Mouse (Mus musculus): ENCODE data around the gene Cd151. TPM values are rescaled to one million over a fixed set of nuclear protein-coding genes. Genes with fewer than 3 reads are reported as not detected.

Gene Cd151
- total and polyA plus RNA-seq, 2 experiments from 2014 or later, result 16.1 to 79.4 TPM

DNA sequence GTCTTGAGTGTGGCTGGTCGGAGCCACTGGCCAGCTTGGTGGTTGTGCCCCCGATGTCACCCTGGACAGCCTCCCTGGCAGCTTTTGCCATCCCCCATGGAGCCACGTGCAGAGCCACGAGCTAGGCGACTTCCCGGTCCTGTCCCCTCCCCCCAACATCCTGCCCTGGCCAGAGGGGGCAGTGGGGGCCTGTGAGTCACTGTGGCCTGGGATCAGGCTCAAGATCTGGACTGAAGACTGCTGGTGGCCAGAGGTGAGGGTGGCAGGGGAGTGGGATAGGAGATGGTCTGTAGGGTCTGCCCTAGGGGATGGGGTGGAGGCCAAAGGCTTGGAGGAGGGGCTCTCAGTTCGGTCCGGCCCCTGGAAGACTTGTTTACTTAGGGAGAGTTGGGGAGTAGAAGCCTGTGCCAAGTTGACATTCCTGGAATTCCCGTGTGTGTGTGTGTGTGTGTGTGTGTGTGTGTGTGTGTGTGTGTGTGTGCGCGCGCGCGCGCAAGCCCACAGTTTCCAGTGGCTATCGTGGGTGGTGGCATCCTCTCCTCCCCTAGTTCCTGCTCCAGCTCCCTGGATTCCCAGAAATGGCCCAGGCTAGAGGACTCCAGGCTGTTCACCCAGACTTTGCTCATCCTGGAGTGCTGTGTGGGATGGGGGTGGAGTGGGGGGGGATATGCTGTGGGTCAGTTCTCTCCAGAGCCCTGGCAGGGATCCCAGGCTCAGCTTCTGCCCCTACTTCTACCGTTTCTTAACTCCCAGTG, 9.2 kb downstream of the Cd151 start:
- WGBS, result 6% methylated on average over 17 of the region's 17 CpGs
- H3K4me3 ChIP-seq (ENCODE audit: low read length), result 0 out of 2 replicates have a peak overlapping the region, but pooled peaks have one; percentile 7
- H3K36me3 ChIP-seq (ENCODE audit: insufficient read depth, low read length), result peaks cover 9% of the 10 kb centered on the region
- H3K9ac ChIP-seq (replicated peaks; ENCODE audit: low read length), result no peak overlapping the region; the same call in none of the 2 replicates
- peak overlapping the region; percentile 77 for H3K4me2 ChIP-seq (ENCODE audit: low read depth, low read length)
- H3K27ac ChIP-seq, result peak overlapping the region; percentile 80
- peaks cover 18% of the 10 kb centered on the region for H3K4me1 ChIP-seq (ENCODE audit: insufficient read depth, low read length)
- ATAC-seq (peak; percentile 8; the same call in 1 of the 2 replicates), DNase-seq (ENCODE audit: low spot score) (peak; percentile 50)
- no peaks in the 10 kb centered on the region for H3K9me3 ChIP-seq (ENCODE audit: low read length)
- H3K27me3 ChIP-seq (ENCODE audit: insufficient read depth, low read length), result no peaks in the 10 kb centered on the region
- TF ChIP-seq CTCF (IDR thresholded peaks at IDR 0.05; ENCODE audit: low read depth), result peak; percentile 41; the same call in 1 of the 2 replicates

DNA sequence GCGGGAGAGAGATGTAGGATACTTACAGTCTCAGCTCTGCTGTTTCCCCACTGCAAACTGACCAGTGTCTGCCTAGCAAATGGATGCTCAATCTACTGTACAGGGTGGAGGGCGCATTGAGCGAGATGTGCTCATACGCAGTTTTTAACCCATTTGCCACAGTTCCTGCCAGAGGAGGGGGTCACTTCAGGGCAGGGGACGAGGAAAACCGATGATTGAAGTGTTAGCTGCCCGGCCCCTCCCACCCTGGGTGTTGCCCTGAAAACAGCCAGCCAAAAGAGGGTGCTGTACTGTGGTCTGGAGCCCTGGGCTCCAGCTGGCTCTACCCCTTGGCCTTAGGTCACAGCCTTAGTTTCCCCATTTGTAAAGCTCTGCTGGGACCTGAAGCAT, 9.8 kb downstream of the Cd151 start:
- Histone ChIP-seq H3K27ac (peak overlapping the region; percentile 80; the same call in 1 of the 2 replicates), H3K9ac (replicated peaks; ENCODE audit: low read length) (no peak overlapping the region; the same call in 1 of the 2 replicates), H3K4me3 (ENCODE audit: low read length) (0 out of 2 replicates have a peak overlapping the region, but pooled peaks have one; percentile 7), H3K9me3 (ENCODE audit: low read length) (no peaks in the 10 kb centered on the region), H3K27me3 (ENCODE audit: insufficient read depth, low read length) (no peaks in the 10 kb centered on the region), H3K36me3 (ENCODE audit: insufficient read depth, low read length) (peaks cover 8% of the 10 kb centered on the region), H3K4me2 (ENCODE audit: low read depth, low read length) (peak overlapping the region; percentile 77), H3K4me1 (ENCODE audit: insufficient read depth, low read length) (peaks cover 18% of the 10 kb centered on the region)
- no peak for ATAC-seq
- no peak for DNase-seq (ENCODE audit: low spot score)
- TF ChIP-seq CTCF (IDR thresholded peaks at IDR 0.05; ENCODE audit: low read depth), result no peak; the same call in 1 of the 2 replicates
- 20% methylated on average over 7 of the region's 7 CpGs for WGBS

DNA sequence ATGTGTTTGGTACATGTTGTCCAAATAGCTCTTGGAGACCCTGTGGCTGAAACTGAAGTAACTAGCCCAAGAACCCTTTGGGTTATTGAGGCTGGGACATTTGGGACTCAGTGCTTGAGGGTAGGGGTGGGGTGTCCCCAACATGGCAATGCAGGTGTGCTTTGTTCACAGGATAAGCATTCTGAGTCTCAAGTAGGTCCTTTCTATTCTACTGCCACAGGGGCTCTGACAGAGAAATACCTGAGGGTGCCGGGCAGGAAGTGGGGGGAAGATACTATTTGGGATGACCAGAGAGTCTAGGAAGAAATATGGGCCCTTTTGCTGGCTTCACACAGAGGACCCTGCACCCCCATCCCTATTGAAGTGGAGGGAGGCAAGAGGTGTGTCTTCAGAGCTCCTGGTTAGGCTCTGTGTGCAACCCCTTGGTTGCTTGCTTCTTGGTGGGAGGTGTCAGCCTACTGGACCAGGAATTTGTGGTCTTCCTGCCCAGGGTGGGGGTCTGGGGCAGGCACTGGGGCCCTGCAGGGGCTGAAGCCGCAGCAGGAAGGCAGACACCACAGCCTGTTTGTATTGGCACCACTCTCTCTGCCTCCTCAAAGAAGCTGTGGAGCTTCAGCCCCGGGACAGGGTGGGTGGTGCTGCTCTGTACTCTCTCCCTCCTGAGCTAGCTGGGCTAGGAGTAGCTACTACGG, 10.5 kb downstream of the Cd151 start:
- Histone ChIP-seq H3K27ac (peak overlapping the region; percentile 80; the same call in 1 of the 2 replicates), H3K4me2 (ENCODE audit: low read depth, low read length) (no peak overlapping the region), H3K27me3 (ENCODE audit: insufficient read depth, low read length) (no peaks in the 10 kb centered on the region), H3K36me3 (ENCODE audit: insufficient read depth, low read length) (peaks cover under 1% of the 10 kb centered on the region), H3K4me1 (ENCODE audit: insufficient read depth, low read length) (peaks cover 18% of the 10 kb centered on the region), H3K9ac (replicated peaks; ENCODE audit: low read length) (no peak overlapping the region), H3K9me3 (ENCODE audit: low read length) (no peaks in the 10 kb centered on the region), H3K4me3 (ENCODE audit: low read length) (no peak overlapping the region)
- no peak for ATAC-seq
- WGBS, result 76% methylated on average over 4 of the region's 4 CpGs
- TF ChIP-seq CTCF (IDR thresholded peaks at IDR 0.05; ENCODE audit: low read depth), result no peak
- DNase-seq (ENCODE audit: low spot score), result no peak

DNA sequence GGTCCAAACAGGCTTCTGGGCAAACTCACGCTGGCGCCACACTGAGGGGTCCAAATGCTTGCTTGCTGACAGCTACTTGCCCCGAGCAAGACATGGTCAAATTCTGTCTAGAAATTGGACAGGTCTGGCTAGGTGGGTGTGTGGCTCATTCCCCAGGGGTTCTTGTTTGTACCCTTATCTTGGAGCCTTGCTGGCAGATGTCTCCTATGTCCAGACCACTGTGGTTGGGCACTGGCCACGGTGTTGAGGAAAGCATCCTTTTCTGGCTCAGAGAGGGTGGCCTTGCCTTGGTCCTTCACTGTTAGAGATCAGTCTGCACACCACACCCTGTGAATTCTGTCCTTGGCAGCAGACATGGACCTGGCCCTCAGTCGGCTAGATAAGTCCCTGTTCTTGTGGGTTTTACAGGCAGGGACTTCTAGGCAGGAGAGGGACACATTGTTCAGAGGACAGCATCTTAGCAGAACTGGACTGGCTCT, 11.1 kb downstream of the Cd151 start:
- 73% methylated on average over 5 of the region's 5 CpGs for WGBS
- H3K4me1 ChIP-seq (ENCODE audit: insufficient read depth, low read length), result peaks cover 18% of the 10 kb centered on the region

DNA sequence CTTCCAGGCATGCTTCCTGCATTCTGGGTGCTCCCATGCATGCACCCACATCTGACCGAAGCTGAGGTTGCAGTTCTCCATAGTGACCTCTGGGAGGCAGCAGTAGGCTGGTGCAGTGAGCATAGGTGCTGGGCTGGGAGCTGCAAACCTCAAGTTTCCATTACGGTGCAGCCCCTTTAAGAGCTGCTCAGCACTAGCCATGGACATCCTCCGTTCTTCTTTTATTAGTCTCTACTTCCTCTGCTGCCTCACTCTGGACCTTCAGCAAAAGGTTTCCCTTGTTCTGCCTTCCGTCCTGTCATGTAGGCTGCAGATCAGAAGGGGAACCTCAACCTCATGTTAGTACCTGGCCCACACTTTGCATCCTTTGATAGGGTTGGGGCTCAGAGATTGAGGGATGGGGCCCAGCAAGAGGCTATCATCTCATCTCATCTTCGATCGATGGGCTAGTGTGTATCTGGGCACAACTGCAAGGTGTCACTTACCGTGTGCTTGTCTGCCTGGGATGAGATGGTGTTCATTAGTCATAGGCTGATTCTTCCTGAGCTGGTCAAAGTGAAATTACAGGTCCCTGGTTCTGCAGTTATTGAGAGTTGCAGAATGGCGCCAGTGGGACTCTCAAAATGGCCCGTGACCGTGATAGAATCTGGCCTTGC, 13.8 kb downstream of the Cd151 start:
- H3K9ac ChIP-seq (replicated peaks; ENCODE audit: low read length), result peak overlapping the region; percentile 17; the same call in 1 of the 2 replicates
- peak overlapping the region; percentile 93 for H3K4me2 ChIP-seq (ENCODE audit: low read depth, low read length)
- H3K9me3 ChIP-seq (ENCODE audit: low read length), result no peaks in the 10 kb centered on the region
- no peaks in the 10 kb centered on the region for H3K36me3 ChIP-seq (ENCODE audit: insufficient read depth, low read length)
- peaks cover 14% of the 10 kb centered on the region for H3K4me1 ChIP-seq (ENCODE audit: insufficient read depth, low read length)
- WGBS, result 9% methylated on average over 10 of the region's 10 CpGs
- H3K27me3 ChIP-seq (ENCODE audit: insufficient read depth, low read length), result no peaks in the 10 kb centered on the region
- peak overlapping the region; percentile 81 for H3K27ac ChIP-seq
- peak overlapping the region; percentile 70 for H3K4me3 ChIP-seq (ENCODE audit: low read length)
- peak; percentile 96 for TF ChIP-seq CTCF (IDR thresholded peaks at IDR 0.05; ENCODE audit: low read depth)
- peak; percentile 90 for DNase-seq (ENCODE audit: low spot score)
- peak; percentile 60 for ATAC-seq

More for the DNA sequence above, 11.1 kb downstream of the Cd151 start:
- no peaks in the 10 kb centered on the region for H3K27me3 ChIP-seq (ENCODE audit: insufficient read depth, low read length)
- no peaks in the 10 kb centered on the region for H3K9me3 ChIP-seq (ENCODE audit: low read length)
- ATAC-seq, result no peak
- H3K9ac ChIP-seq (replicated peaks; ENCODE audit: low read length), result no peak overlapping the region
- TF ChIP-seq CTCF (IDR thresholded peaks at IDR 0.05; ENCODE audit: low read depth), result no peak
- H3K36me3 ChIP-seq (ENCODE audit: insufficient read depth, low read length), result no peaks in the 10 kb centered on the region
- no peak overlapping the region for H3K27ac ChIP-seq
- no peak overlapping the region for H3K4me2 ChIP-seq (ENCODE audit: low read depth, low read length)
- H3K4me3 ChIP-seq (ENCODE audit: low read length), result no peak overlapping the region
- DNase-seq (ENCODE audit: low spot score), result no peak
